Mouse (Mus musculus) megakaryocyte, embryonic 14.5 days (primary cell): Measurements from ENCODE around the gene Zfp14. TPM values are rescaled to one million over a fixed set of nuclear protein-coding genes. Genes with fewer than 3 reads are reported as not detected.

Experiments used
- H3K27me3 ChIP-seq: replicated peaks from 2 replicates; pipeline ENCODE3; 2012; ENCODE audit warnings: inconsistent platforms
- H3K36me3 ChIP-seq: replicated peaks from 2 replicates; pipeline ENCODE3; 2012; ENCODE audit warnings: low read length, inconsistent platforms, mixed read lengths
- H3K4me1 ChIP-seq: 2 replicates; pipeline ENCODE4 v1.6.1; 2012; ENCODE audit warnings: inconsistent platforms
- H3K4me3 ChIP-seq: replicated peaks from 2 replicates; pipeline ENCODE3; 2012; ENCODE audit warnings: moderate library complexity, mild to moderate bottlenecking, inconsistent platforms
- H3K9me3 ChIP-seq: 2 replicates; pipeline ENCODE4 v1.6.1; 2012; ENCODE audit warnings: inconsistent platforms
- FLI1 ChIP-seq: IDR thresholded peaks from 2 replicates; pipeline ENCODE4 v1.6.1; 2012; ENCODE audit warnings: low read length, inconsistent platforms, mixed read lengths
- GATA1 ChIP-seq: IDR thresholded peaks from 3 replicates; pipeline ENCODE4 v1.6.1; 2012; ENCODE audit warnings: mixed read lengths, low read length, inconsistent platforms, borderline replicate concordance
- polyA plus RNA-seq: library from polyadenylated mRNA; stranded (reverse); fragments of >175 nt; gene quantifications from 2 replicates; pipeline ENCODE4 v1.2.3, GENCODE M21; 2012; ENCODE audit warnings: low replicate concordance; ENCODE audit not compliant: insufficient read depth

Zfp14 gene
- polyA plus RNA-seq, 1 experiment, result not detected

DNA sequence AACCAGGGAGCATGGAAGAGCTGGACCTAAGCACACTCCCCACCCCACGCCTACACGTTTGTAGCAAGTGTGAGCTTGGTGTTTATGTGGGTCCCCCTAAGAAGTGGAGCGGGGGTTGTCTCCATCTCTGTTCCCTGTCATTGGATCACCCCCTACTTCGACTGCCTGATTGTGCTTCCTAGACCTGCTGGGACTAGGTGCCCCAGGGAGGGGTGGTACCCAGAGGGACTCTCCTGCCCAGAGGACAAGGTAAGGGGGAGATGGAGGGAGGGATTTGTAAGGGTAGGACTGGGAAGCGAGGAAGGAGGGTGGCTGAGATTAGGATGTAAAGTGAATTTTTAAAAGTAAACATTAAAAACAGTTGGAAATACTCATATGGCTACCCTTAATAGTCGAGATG lies 38.2 kb upstream of the Zfp14 start:
- Histone ChIP-seq H3K36me3 (peaks cover 23% of the 10 kb centered on the region), H3K4me1 (peaks cover 49% of the 10 kb centered on the region), H3K27me3 (no peaks in the 10 kb centered on the region), H3K4me3 (peak overlapping the region; percentile 96), H3K9me3 (peaks cover 3% of the 10 kb centered on the region; the same call in 1 of the 2 replicates)
- TF ChIP-seq FLI1, result no peak
- TF ChIP-seq GATA1, result no peak

DNA sequence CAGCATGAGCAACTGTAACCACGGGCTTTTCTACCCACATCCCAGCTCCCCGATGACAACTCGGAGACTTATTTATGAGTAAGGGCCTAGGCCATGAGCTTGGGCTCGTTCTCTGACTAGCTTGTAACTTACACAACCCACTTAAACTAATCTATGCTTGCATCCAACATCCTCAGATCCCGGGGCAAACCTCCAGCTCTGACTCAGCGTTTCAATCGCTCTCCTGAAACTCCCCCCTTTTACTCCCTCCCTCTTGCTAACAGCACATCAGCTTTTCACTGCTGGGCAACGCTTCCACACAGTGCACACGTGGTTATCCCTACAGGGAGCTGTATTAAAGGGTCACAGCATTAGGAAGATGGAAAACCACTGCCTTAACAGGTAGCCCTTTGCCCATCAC lies 35.3 kb upstream of the Zfp14 start:
- H3K27me3 ChIP-seq, result no peaks in the 10 kb centered on the region
- peaks cover 3% of the 10 kb centered on the region; the same call in 1 of the 2 replicates for H3K9me3 ChIP-seq
- peaks cover 38% of the 10 kb centered on the region for H3K4me1 ChIP-seq
- H3K36me3 ChIP-seq, result peaks cover 30% of the 10 kb centered on the region
- no peak overlapping the region for H3K4me3 ChIP-seq
- no peak for TF ChIP-seq GATA1
- TF ChIP-seq FLI1, result no peak

DNA sequence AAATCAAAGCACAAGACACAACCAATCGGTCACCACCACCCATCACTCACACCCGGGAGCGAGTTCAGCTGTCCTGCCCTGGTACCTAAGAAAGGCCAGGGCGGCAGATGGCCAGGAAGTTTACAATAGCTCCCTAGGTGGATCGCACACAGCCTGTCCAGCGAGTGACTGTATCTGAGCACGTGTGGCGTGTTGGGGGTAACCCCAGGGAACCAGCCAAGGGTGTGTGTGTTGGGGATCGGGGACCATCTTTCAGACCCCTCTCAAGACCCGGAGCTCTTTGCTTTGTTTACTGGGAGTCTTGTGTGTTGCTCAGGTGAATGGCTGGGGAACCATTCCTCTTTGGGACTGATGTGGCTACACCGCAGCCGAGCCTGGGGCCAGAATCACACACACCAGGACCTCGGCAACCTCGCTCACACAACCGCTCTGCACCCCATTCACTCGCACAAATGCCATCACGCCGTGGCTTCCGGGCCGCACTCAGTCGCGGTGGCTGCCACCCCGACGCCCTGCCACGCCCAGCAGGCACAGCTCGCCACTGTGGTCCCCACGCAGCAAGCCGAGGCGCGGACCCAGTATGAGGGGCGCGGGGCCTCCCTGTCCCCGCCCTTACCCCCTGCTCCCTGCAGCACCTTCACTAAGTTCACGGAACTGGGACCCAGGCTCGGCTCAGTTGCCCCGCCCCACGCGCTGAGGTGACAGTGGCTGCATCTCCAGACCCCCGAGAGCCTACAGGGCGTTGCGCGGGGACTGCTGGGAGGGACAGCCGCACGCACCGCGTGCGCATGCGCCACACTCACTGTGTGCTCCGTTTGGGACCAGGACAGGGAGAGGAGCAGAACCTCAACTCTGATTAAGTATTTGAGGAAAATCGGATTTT lies 21.2 kb upstream of the Zfp14 start, which contains the start of gene Zfp82:
Gene Zfp82, minus strand, starts transcription at position 755 of the 883 bp plus-strand sequence.
- Histone ChIP-seq H3K9me3 (no peaks in the 10 kb centered on the region), H3K4me3 (peak within 1 kb of the TSS; percentile 97), H3K27me3 (no peaks in the 10 kb centered on the region), H3K4me1 (peaks cover 21% of the 10 kb centered on the region), H3K36me3 (peaks cover 20% of the 10 kb centered on the region)
- TF ChIP-seq FLI1 (no peak), GATA1 (no peak)

DNA sequence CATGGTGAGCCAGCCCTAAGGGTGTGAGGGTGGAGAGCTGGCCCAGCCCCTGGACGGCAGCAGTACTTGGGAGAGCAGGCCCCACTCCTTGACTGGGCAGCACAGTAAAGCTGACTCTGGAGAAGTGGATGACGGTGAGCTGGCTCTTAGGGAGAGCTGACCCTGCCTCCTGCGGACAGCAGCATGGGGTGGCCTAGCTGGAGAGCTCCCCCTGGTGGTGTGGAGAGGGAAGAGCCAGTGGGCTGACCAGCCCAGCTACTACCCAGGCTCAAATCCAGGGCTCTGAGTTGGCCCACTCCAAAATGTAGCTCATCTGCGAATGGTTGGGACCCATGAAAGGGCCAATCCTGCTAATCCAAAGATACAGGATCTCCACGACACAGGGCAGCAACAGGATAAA lies 13.4 kb upstream of the Zfp14 start:
- Histone ChIP-seq H3K36me3 (peaks cover 64% of the 10 kb centered on the region), H3K27me3 (no peaks in the 10 kb centered on the region), H3K4me3 (no peak overlapping the region)

DNA sequence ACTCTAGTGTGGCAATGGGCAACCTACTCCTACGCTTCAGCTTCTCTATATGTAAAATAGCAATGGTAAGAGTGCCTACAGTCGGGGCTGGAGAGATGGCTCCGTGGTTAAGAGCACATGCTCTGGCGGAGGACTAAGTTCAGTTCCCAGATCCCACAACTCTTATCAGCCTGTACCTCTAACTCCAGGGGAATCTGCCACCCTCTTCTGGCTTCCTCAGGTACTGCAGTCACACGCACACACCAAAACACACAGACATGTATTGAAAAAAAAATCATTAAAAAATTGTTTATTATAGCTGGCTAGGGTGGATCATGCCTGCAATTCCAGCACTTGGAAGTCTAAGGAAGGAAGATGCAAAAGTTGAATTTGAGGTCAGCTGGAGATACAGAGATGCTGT lies 11.3 kb upstream of the Zfp14 start:
- Histone ChIP-seq H3K9me3 (no peaks in the 10 kb centered on the region), H3K4me3 (no peak overlapping the region), H3K27me3 (no peaks in the 10 kb centered on the region), H3K36me3 (peaks cover 61% of the 10 kb centered on the region), H3K4me1 (no peaks in the 10 kb centered on the region)
- TF ChIP-seq GATA1 (no peak), FLI1 (no peak)

More for the DNA sequence above, 13.4 kb upstream of the Zfp14 start:
- Histone ChIP-seq H3K4me1 (no peaks in the 10 kb centered on the region), H3K9me3 (no peaks in the 10 kb centered on the region)
- TF ChIP-seq FLI1, result no peak
- TF ChIP-seq GATA1, result no peak

DNA sequence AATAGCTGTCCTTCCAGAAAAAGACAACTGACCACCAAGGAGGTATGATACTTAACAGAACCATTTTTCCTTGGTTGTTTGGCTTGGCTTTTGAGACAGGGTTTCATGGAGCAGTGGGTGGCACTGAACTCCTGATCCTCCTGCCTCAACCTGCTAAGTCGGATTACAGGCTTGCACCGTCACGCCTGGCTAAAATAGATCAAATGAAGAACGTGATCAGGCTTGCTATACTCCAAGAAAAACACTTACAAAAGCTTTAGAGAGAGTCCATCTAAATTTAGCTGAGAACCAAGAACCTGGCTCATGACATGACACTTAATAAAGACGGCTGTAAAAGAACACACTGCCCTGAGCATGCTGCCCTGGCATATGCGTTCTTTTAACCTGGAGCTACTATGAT lies 9.2 kb upstream of the Zfp14 start:
- H3K36me3 ChIP-seq, result peaks cover 68% of the 10 kb centered on the region
- H3K4me1 ChIP-seq, result no peaks in the 10 kb centered on the region
- peaks cover 6% of the 10 kb centered on the region; the same call in 1 of the 2 replicates for H3K9me3 ChIP-seq
- TF ChIP-seq FLI1 (no peak), GATA1 (no peak)
- H3K4me3 ChIP-seq, result no peak overlapping the region
- no peaks in the 10 kb centered on the region for H3K27me3 ChIP-seq

DNA sequence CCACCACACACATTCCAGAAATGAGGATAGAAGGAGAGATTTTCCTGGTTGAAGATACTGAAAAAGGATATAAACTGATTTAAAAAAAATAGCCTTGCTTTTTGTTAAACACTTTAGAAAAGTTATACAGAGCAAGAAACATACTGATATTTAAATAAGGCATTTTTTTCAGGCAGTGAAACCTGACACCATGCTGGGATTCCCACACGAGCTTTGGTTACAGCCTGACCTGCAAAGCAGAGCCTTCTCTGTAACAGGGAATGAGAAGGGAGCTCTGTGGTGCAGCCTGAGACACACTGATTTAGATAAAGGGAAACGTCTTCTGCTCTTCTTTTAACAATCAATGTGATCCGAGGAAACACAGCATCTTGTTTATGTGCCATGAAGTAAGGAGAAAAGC lies 2.4 kb upstream of the Zfp14 start:
- peaks cover 24% of the 10 kb centered on the region for H3K36me3 ChIP-seq
- H3K9me3 ChIP-seq, result peaks cover 6% of the 10 kb centered on the region; the same call in 1 of the 2 replicates
- H3K27me3 ChIP-seq, result no peaks in the 10 kb centered on the region
- no peak for TF ChIP-seq GATA1
- TF ChIP-seq FLI1, result no peak
- H3K4me3 ChIP-seq, result no peak overlapping the region
- H3K4me1 ChIP-seq, result peaks cover 15% of the 10 kb centered on the region

DNA sequence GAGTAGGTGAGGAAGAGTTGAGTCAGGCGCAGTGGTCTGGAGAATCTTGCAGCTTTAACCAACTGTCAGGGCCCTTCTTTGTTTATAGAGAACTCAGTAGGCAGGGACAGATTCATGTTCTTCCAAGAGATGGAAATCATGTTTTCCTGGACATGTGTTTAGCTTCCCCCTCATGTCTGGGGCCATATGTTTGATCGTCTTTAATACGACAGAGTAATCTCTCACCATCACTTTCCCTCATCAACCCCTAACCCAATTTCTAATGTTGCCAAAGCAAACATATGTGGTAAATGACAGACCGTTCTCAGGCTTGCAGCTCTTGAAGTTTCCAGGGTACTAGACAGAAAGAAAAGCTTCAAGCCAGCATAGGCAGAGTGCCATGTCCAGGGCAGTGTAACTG lies 3.1 kb downstream of the Zfp14 start:
- peaks cover 22% of the 10 kb centered on the region for H3K4me1 ChIP-seq
- H3K36me3 ChIP-seq, result peaks cover 3% of the 10 kb centered on the region
- TF ChIP-seq FLI1, result no peak
- TF ChIP-seq GATA1, result no peak
- H3K4me3 ChIP-seq, result no peak overlapping the region
- no peaks in the 10 kb centered on the region for H3K9me3 ChIP-seq
- no peaks in the 10 kb centered on the region for H3K27me3 ChIP-seq

DNA sequence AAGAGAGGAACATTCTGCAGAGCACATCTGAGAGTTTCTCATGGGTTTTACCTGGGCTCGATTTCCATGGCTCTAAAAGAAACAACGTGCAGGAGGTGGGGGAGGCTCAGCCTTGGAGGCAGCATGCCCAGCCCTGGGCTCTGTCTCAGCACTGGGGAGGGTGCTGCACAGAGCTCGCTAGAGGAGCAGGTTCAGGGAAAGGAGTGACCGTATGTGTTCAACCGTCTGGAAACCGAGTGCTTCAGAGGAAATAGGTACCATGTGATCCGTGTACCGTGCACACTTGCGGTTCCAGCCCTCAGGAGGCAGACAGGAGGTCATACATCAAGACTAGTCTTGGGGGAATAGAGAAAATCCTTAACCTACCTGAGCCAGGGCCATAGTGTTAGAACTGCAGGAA lies 6.8 kb downstream of the Zfp14 start:
- Histone ChIP-seq H3K4me1 (peaks cover 18% of the 10 kb centered on the region), H3K36me3 (peaks cover 11% of the 10 kb centered on the region), H3K4me3 (no peak overlapping the region), H3K9me3 (no peaks in the 10 kb centered on the region), H3K27me3 (no peaks in the 10 kb centered on the region)
- no peak for TF ChIP-seq FLI1
- TF ChIP-seq GATA1, result no peak

DNA sequence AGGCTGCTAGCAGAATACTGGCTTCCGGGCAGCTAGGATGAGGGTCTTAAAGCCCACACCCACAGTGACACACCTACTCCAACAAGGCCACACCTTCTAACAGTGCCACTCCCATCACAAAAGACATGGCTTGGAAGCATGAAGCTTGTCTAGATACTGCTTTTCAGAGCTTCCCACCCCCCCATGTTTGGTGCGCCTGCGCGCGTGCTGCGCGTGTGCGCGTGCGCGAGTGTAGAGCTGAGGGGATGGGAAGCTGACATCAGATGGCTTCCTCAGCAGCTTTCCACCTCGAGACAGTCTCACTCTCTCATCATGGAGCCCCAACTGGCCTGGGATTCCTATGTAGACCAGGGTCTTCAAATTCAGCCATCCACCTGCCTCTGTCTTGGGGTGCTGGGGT lies 16.8 kb downstream of the Zfp14 start:
- H3K4me1 ChIP-seq, result no peaks in the 10 kb centered on the region
- no peak overlapping the region for H3K4me3 ChIP-seq
- H3K36me3 ChIP-seq, result peaks cover 17% of the 10 kb centered on the region
- peaks cover 13% of the 10 kb centered on the region for H3K9me3 ChIP-seq
- TF ChIP-seq GATA1 (no peak), FLI1 (no peak)
- no peaks in the 10 kb centered on the region for H3K27me3 ChIP-seq

DNA sequence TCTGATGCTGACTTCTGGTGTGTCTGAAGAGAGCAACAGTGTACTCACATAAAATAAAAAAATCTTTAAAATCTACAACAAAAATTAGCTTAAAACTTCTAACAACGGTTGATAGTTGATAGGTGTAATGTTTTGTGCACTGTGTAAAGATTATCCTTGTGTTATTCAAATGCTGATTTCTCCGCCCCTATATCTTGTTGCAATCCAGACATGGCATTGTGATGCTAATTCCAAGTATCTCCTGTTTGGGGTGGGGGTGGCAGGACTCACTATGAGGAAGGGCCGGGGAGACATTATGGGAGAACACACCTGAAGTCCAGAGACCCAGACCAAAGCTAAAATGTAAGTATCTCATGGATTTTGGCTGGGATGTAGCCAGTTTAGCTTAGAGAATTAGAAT lies 19.8 kb downstream of the Zfp14 start:
- no peaks in the 10 kb centered on the region for H3K27me3 ChIP-seq
- H3K9me3 ChIP-seq, result peaks cover 13% of the 10 kb centered on the region
- H3K4me1 ChIP-seq, result peaks cover 7% of the 10 kb centered on the region
- peaks cover 12% of the 10 kb centered on the region for H3K36me3 ChIP-seq
- H3K4me3 ChIP-seq, result no peak overlapping the region
- TF ChIP-seq FLI1 (no peak), GATA1 (no peak)
